Mouse (Mus musculus): Measurements from ENCODE around the gene Olig3. TPM values are rescaled to one million over a fixed set of nuclear protein-coding genes. Genes with fewer than 3 reads are reported as not detected.

Olig3 gene
- polyA plus RNA-seq, 1 experiment from 2014 or later, result 0.11 TPM

DNA sequence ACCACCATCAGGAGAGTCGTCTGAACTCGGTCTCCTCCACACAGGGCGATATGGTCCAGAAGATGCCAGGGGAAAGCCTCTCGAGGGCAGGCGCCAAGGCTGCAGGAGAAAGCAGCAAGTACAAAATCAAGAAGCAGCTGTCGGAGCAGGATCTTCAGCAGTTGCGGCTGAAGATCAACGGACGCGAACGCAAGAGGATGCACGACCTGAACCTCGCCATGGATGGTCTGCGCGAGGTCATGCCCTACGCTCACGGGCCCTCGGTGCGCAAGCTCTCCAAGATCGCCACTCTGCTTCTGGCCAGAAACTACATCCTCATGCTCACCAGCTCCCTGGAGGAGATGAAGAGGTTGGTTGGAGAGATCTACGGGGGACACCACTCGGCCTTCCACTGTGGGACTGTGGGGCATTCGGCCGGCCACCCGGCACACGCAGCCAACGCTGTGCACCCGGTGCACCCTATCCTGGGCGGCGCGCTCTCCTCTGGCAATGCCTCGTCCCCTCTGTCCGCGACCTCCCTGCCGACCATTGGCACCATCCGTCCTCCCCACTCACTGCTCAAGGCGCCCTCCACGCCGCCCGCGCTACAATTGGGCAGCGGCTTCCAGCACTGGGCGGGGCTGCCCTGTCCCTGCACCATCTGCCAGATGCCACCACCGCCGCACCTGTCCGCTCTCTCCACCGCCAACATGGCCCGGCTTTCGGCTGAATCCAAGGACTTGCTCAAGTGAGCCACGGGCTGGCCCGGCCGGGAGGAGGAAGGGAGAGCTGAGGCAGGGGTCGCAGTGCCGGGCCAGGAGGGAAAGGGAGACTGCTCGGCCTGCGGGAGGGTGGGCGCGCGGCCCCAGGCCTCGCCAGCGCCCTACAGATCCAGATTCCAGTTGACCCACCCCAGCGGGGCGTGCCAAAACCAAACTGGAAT is 648 bp downstream of the Olig3 start:
- no peak for ATAC-seq (replicated peaks; ENCODE audit: insufficient number of reproducible peaks, low FRiP score, low TSS enrichment)
- H3K36me3 ChIP-seq (ENCODE audit: control insufficient read depth, insufficient read depth, low read length), result no peaks in the 10 kb centered on the region

DNA sequence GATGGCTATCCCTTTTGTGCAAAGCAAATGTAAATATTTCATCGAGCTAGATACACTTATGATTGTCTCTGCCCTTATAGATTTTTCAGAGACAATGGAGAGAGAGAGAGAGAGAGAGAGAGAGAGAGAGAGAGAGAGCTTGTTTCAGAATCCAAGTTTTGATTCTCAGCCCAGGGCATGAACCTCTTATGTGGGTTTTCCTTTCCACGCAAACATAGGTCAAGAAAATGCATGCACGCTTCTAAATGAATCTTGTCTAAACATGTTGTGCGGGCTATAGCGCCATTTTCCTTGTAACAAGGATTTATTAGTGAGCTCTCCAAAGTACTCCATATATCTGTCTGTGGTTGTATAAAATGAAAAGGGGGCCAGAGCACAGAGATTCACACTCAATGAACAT is 1.5 kb downstream of the Olig3 start:
- Histone ChIP-seq H3K9me3 (replicated peaks; ENCODE audit: control insufficient read depth, low read length) (no peaks in the 10 kb centered on the region), H3K9ac (ENCODE audit: low read depth, low read length) (no peak overlapping the region), H3K27me3 (ENCODE audit: control insufficient read depth, insufficient read depth, low read length) (peaks cover 87% of the 10 kb centered on the region), H3K4me2 (no peak overlapping the region), H3K4me1 (ENCODE audit: control insufficient read depth, insufficient read depth, low read length) (peaks cover 14% of the 10 kb centered on the region), H3K27ac (ENCODE audit: low read depth, low read length) (no peak overlapping the region), H3K4me3 (ENCODE audit: low read depth, low read length) (no peak overlapping the region), H3K36me3 (ENCODE audit: control insufficient read depth, insufficient read depth, low read length) (no peaks in the 10 kb centered on the region)
- ATAC-seq (replicated peaks; ENCODE audit: insufficient number of reproducible peaks, low FRiP score, low TSS enrichment), result no peak
- 29% methylated on average over 5 of the region's 5 CpGs for WGBS (ENCODE audit: insufficient replicate concordance)

More for the DNA sequence above, 648 bp downstream of the Olig3 start:
- Histone ChIP-seq H3K4me3 (ENCODE audit: low read depth, low read length) (peak overlapping the region; percentile 15), H3K27ac (ENCODE audit: low read depth, low read length) (no peak overlapping the region), H3K9me3 (replicated peaks; ENCODE audit: control insufficient read depth, low read length) (no peaks in the 10 kb centered on the region), H3K4me2 (peak overlapping the region; percentile 46), H3K27me3 (ENCODE audit: control insufficient read depth, insufficient read depth, low read length) (peaks cover 96% of the 10 kb centered on the region), H3K4me1 (ENCODE audit: control insufficient read depth, insufficient read depth, low read length) (peaks cover 17% of the 10 kb centered on the region), H3K9ac (ENCODE audit: low read depth, low read length) (no peak overlapping the region)
- 1% methylated on average over 63 of the region's 63 CpGs for WGBS (ENCODE audit: insufficient replicate concordance)

DNA sequence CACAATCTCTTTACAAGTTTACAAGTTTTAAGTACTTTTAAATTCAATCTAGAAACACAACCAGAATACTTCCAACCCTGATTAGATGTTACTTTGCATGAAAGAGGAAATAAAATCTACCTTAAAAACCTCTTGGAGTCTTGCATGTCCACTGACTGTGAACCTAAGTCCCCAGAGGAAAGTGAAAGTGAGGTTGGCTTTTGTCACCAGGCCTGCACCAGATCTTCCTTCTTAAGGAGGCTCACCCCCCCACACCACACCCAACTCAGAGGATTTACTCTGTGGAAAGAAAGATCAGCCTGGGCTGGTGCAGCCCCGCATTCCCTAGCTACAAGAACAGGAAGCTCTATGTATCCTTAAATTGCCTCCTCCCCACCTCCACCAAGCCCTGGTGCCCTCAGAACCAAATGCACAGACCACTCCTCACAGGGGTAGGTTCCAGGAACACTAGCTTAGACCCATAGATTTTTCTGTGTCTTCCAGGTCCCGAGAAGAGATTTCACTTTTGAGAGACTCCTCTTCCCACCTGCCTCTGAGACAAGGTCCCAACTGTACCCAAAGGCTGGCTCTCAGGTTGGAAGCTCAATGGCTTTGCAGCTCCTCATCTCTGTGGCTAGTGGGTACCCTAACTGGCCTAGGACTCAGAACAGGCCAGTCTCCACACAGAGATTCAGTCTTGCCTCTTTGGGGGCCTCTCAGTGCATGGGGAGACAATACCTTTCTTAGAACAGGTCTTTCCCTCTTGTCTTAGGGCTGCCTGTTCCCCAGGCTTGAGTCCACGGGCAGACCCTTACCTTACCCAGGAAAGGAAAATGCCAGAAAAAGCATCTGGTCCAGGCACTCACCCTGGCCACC is 4.3 kb downstream of the Olig3 start:
- WGBS (ENCODE audit: insufficient replicate concordance), result 19% methylated on average over 3 of the region's 3 CpGs
- Histone ChIP-seq H3K4me3 (ENCODE audit: low read depth, low read length) (no peak overlapping the region), H3K36me3 (ENCODE audit: control insufficient read depth, insufficient read depth, low read length) (no peaks in the 10 kb centered on the region), H3K4me1 (ENCODE audit: control insufficient read depth, insufficient read depth, low read length) (peaks cover 12% of the 10 kb centered on the region; the same call in 1 of the 2 replicates), H3K9ac (ENCODE audit: low read depth, low read length) (no peak overlapping the region), H3K9me3 (replicated peaks; ENCODE audit: control insufficient read depth, low read length) (no peaks in the 10 kb centered on the region), H3K27me3 (ENCODE audit: control insufficient read depth, insufficient read depth, low read length) (peaks cover 75% of the 10 kb centered on the region), H3K4me2 (no peak overlapping the region), H3K27ac (ENCODE audit: low read depth, low read length) (no peak overlapping the region)
- ATAC-seq (replicated peaks; ENCODE audit: insufficient number of reproducible peaks, low FRiP score, low TSS enrichment), result no peak

DNA sequence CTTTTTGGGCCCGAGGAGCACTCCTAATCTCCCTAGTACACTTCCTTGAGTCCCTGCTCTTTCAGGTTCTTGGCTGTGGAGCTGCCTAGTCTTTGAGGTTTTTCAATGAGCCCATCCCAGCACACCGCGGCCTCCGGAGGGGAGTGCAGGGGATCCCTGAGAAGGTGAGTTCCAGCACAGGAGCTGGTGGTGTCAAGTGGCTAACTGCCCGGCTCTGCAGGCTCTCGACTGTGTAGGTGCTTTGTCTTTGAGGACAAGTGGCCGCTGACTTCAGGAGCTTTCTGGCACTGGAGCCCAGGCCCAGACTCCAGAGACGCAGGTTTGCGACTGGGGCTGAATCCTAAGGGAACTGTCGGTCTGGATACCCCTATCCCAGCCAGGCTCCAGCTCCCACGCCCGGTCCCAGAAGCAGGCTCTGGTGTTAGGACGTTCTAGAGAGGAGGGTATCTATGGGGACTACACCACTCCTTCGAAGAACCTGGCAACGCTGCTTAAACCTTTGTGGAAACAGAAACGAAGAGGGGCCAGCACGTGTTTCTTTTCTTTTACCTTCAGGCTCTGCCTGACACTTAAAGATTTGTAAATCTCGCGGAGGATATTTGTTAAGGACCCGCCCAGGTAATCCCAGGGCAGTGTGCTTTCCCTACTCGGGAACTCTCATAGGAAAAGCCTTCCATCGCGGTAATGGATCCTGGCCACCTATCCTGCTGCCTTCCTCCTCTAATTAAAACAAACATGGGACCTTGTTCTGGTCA is 5.4 kb downstream of the Olig3 start:
- Histone ChIP-seq H3K27me3 (ENCODE audit: control insufficient read depth, insufficient read depth, low read length) (peaks cover 71% of the 10 kb centered on the region), H3K36me3 (ENCODE audit: control insufficient read depth, insufficient read depth, low read length) (no peaks in the 10 kb centered on the region), H3K9me3 (replicated peaks; ENCODE audit: control insufficient read depth, low read length) (no peaks in the 10 kb centered on the region), H3K4me1 (ENCODE audit: control insufficient read depth, insufficient read depth, low read length) (peaks cover 10% of the 10 kb centered on the region; the same call in 1 of the 2 replicates), H3K27ac (ENCODE audit: low read depth, low read length) (no peak overlapping the region), H3K4me3 (ENCODE audit: low read depth, low read length) (no peak overlapping the region), H3K9ac (ENCODE audit: low read depth, low read length) (no peak overlapping the region), H3K4me2 (peak overlapping the region; percentile 20; the same call in 1 of the 2 replicates)
- no peak; the same call in 1 of the 2 replicates for ATAC-seq (replicated peaks; ENCODE audit: insufficient number of reproducible peaks, low FRiP score, low TSS enrichment)
- WGBS (ENCODE audit: insufficient replicate concordance), result 2% methylated on average over 23 of the region's 23 CpGs

DNA sequence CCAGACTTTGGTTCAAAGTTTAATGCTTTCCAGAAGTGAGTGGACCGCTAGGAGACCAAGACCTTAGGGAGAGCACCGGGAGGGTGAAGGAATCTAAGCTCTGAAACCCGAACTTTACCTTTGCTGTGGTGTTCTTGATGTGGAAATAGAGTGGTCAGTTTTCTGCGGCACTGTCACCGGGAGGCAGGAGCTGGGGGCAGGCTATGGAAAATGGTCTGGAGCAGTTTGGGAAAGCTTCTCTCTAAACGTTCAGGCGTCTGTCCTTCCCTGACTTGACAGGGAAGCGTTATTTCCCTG is 5.9 kb downstream of the Olig3 start:
- Histone ChIP-seq H3K9ac (ENCODE audit: low read depth, low read length) (no peak overlapping the region), H3K4me3 (ENCODE audit: low read depth, low read length) (peak overlapping the region; percentile 32), H3K9me3 (replicated peaks; ENCODE audit: control insufficient read depth, low read length) (no peaks in the 10 kb centered on the region), H3K27ac (ENCODE audit: low read depth, low read length) (no peak overlapping the region), H3K27me3 (ENCODE audit: control insufficient read depth, insufficient read depth, low read length) (peaks cover 65% of the 10 kb centered on the region), H3K4me2 (no peak overlapping the region; the same call in 1 of the 2 replicates), H3K4me1 (ENCODE audit: control insufficient read depth, insufficient read depth, low read length) (0 out of 2 replicates have a peak, but pooled peaks cover 5% of the 10 kb centered on the region), H3K36me3 (ENCODE audit: control insufficient read depth, insufficient read depth, low read length) (no peaks in the 10 kb centered on the region)
- ATAC-seq (replicated peaks; ENCODE audit: insufficient number of reproducible peaks, low FRiP score, low TSS enrichment), result no peak
- under 1% methylated on average over 8 of the region's 8 CpGs for WGBS (ENCODE audit: insufficient replicate concordance)

GRCm38 (mm10) chr10:19362861-19363260 is 6.5 kb downstream of the Olig3 start:
- Histone ChIP-seq H3K4me3 (ENCODE audit: low read depth, low read length) (peak overlapping the region; percentile 32), H3K4me2 (peak overlapping the region; percentile 55), H3K9me3 (replicated peaks; ENCODE audit: control insufficient read depth, low read length) (no peaks in the 10 kb centered on the region), H3K9ac (ENCODE audit: low read depth, low read length) (no peak overlapping the region), H3K4me1 (ENCODE audit: control insufficient read depth, insufficient read depth, low read length) (0 out of 2 replicates have a peak, but pooled peaks cover 4% of the 10 kb centered on the region), H3K27ac (ENCODE audit: low read depth, low read length) (no peak overlapping the region), H3K36me3 (ENCODE audit: control insufficient read depth, insufficient read depth, low read length) (no peaks in the 10 kb centered on the region), H3K27me3 (ENCODE audit: control insufficient read depth, insufficient read depth, low read length) (peaks cover 59% of the 10 kb centered on the region)
- ATAC-seq (replicated peaks; ENCODE audit: insufficient number of reproducible peaks, low FRiP score, low TSS enrichment), result no peak
- WGBS (ENCODE audit: insufficient replicate concordance), result 3% methylated on average over 17 of the region's 17 CpGs

DNA sequence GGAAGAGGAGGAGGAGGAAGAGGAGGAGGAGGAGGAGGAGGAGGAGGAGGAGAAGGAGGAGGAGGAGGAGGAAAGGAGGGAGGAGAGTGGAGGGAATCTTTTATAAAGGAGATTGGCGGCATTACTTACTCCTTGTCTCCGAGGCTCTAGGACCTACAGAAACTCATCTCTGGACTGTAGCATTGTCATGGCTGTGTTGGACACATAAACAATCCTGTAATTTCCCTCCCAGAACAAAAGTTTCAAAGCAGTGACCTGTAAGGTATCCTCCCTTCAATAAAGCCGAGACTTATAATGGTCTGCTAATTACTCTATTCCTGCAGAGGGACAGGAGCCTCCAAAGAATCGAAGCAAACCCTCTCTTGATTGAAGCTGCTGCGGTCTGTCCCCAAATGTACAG is 7.0 kb downstream of the Olig3 start:
- no peak overlapping the region for H3K4me2 ChIP-seq
- 13% methylated on average over 5 of the region's 5 CpGs for WGBS (ENCODE audit: insufficient replicate concordance)
- H3K27ac ChIP-seq (ENCODE audit: low read depth, low read length), result no peak overlapping the region
- H3K4me1 ChIP-seq (ENCODE audit: control insufficient read depth, insufficient read depth, low read length), result 0 out of 2 replicates have a peak, but pooled peaks cover 4% of the 10 kb centered on the region
- H3K9ac ChIP-seq (ENCODE audit: low read depth, low read length), result no peak overlapping the region
- no peak for ATAC-seq (replicated peaks; ENCODE audit: insufficient number of reproducible peaks, low FRiP score, low TSS enrichment)
- H3K27me3 ChIP-seq (ENCODE audit: control insufficient read depth, insufficient read depth, low read length), result peaks cover 55% of the 10 kb centered on the region
- no peak overlapping the region for H3K4me3 ChIP-seq (ENCODE audit: low read depth, low read length)
- H3K36me3 ChIP-seq (ENCODE audit: control insufficient read depth, insufficient read depth, low read length), result no peaks in the 10 kb centered on the region
- H3K9me3 ChIP-seq (replicated peaks; ENCODE audit: control insufficient read depth, low read length), result no peaks in the 10 kb centered on the region

- Histone ChIP-seq H3K4me3 (ENCODE audit: low read depth, low read length) (no peak overlapping the region), H3K9ac (ENCODE audit: low read depth, low read length) (no peak overlapping the region), H3K36me3 (ENCODE audit: control insufficient read depth, insufficient read depth, low read length) (no peaks in the 10 kb centered on the region), H3K27me3 (ENCODE audit: control insufficient read depth, insufficient read depth, low read length) (peaks cover 15% of the 10 kb centered on the region), H3K27ac (ENCODE audit: low read depth, low read length) (no peak overlapping the region), H3K4me2 (no peak overlapping the region), H3K9me3 (replicated peaks; ENCODE audit: control insufficient read depth, low read length) (no peaks in the 10 kb centered on the region), H3K4me1 (ENCODE audit: control insufficient read depth, insufficient read depth, low read length) (no peaks in the 10 kb centered on the region)
- no peak for ATAC-seq (replicated peaks; ENCODE audit: insufficient number of reproducible peaks, low FRiP score, low TSS enrichment)
- 87% methylated on average over 9 of the region's 9 CpGs for WGBS (ENCODE audit: insufficient replicate concordance)
Observed at GRCm38 (mm10) chr10:19369143-19369542, 12.8 kb downstream of the Olig3 start.
